Mouse (Mus musculus): Measurements from ENCODE around the gene Eef1akmt3. TPM values are rescaled to one million over a fixed set of nuclear protein-coding genes. Genes with fewer than 3 reads are reported as not detected.
A peak's percentile ranks its signal among the peaks of the same experiment; 100 is the strongest.

The Eef1akmt3 gene
- polyA plus RNA-seq, 1 experiment from 2014 or later, result 0.30 TPM

- no peaks in the 10 kb centered on the region for H3K36me3 ChIP-seq (ENCODE audit: control insufficient read depth, insufficient read depth, low read length)
- peak overlapping the region; percentile 82 for H3K4me2 ChIP-seq (ENCODE audit: low read length)
- peak overlapping the region in 1 of 2 experiments; percentile 95; a peak in 1 of 4 replicates for H3K4me3 ChIP-seq (ENCODE audit: control insufficient read depth in 1 of 2, insufficient read depth in 1 of 2, low read depth in 1 of 2, low read length in 2 of 2)
- no peak for ATAC-seq (ENCODE audit: insufficient number of reproducible peaks, insufficient read depth, low FRiP score, low read depth)
- WGBS, result 6% methylated on average over 5 of the region's 5 CpGs
- no peaks in the 10 kb centered on the region for H3K27me3 ChIP-seq (ENCODE audit: control insufficient read depth, insufficient read depth, low read length)
- H3K9ac ChIP-seq (ENCODE audit: low read length), result peak overlapping the region; percentile 99
- H3K9me3 ChIP-seq (ENCODE audit: control insufficient read depth, low read length), result no peaks in the 10 kb centered on the region
- H3K4me1 ChIP-seq (ENCODE audit: control insufficient read depth in 2 of 2, insufficient read depth in 2 of 2, low read length in 2 of 2), result peaks cover 78 to 88% of the 10 kb centered on the region in 2 experiments
- H3K27ac ChIP-seq (replicated peaks in 1 of 2; ENCODE audit: control insufficient read depth in 1 of 2, insufficient read depth in 1 of 2, low read depth in 2 of 2, low read length in 2 of 2), result peak overlapping the region; percentile 81 to 84
These were observed 56.9 kb downstream of the Eef1akmt3 start for GRCm38 (mm10) chr10:126984189-126985004.

DNA sequence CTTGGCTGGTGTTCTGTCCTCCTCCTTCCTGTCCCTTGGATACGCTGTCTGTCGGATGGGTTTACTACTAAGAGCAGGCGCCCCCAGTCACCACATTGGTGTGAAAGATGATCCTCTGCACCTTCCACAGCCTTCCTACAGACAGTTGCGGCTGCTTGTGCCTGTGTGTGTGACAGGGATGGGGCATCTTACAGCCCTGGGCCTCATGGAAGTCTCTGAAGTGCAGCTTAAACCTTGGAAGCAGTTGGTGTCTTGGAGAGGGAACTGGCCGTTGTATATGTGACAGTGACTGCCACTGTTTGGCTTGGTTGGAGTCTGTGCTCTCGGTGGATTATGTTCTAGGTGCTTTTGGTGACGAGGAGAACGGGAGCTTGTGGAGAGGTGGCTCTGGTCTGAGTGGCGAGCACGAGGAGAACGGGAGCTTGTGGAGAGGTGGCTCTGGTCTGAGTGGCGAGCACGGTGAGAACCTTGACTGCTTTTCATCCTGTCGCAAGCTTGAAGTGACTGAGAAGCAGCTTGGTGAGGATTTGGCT is 58.1 kb downstream of the Eef1akmt3 start:
- ATAC-seq (ENCODE audit: insufficient number of reproducible peaks, insufficient read depth, low FRiP score, low read depth), result no peak
- peak overlapping the region; percentile 81 to 84 for H3K27ac ChIP-seq (replicated peaks in 1 of 2; ENCODE audit: control insufficient read depth in 1 of 2, insufficient read depth in 1 of 2, low read depth in 2 of 2, low read length in 2 of 2)
- H3K9me3 ChIP-seq (ENCODE audit: control insufficient read depth, low read length), result no peaks in the 10 kb centered on the region
- no peaks in the 10 kb centered on the region for H3K27me3 ChIP-seq (ENCODE audit: control insufficient read depth, insufficient read depth, low read length)
- H3K4me2 ChIP-seq (ENCODE audit: low read length), result peak overlapping the region; percentile 82
- peaks cover 68 to 76% of the 10 kb centered on the region in 2 experiments for H3K4me1 ChIP-seq (ENCODE audit: control insufficient read depth in 2 of 2, insufficient read depth in 2 of 2, low read length in 2 of 2)
- H3K9ac ChIP-seq (ENCODE audit: low read length), result peak overlapping the region; percentile 99
- 21% methylated on average over 14 of the region's 14 CpGs for WGBS
- H3K4me3 ChIP-seq (ENCODE audit: control insufficient read depth in 1 of 2, insufficient read depth in 1 of 2, low read depth in 1 of 2, low read length in 2 of 2), result peak overlapping the region; percentile 8 to 95
- H3K36me3 ChIP-seq (ENCODE audit: control insufficient read depth, insufficient read depth, low read length), result no peaks in the 10 kb centered on the region

DNA sequence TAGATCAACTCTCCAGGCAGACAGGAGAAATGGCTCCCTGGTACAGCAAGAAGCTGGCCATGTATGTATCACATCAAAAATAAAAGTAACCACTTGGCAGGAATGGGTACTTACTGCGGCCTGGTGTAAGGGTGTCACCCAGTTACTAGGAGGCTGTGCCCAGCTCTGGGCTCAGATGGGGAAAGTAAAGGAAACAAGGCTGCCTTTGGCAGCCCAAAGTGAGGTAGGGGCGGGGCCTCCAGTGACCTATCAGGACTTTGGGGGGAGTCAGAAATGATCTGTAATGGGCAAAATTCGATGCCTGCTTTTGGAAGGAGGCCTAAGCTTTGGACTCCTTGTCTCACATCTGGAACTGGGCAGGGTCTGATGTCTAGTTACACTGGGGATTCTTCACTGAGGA is 59.6 kb downstream of the Eef1akmt3 start:
- Histone ChIP-seq H3K36me3 (ENCODE audit: control insufficient read depth, insufficient read depth, low read length) (no peaks in the 10 kb centered on the region), H3K4me3 (ENCODE audit: control insufficient read depth in 1 of 2, insufficient read depth in 1 of 2, low read depth in 1 of 2, low read length in 2 of 2) (peak overlapping the region in 1 of 2 experiments; percentile 95; a peak in 3 of 4 replicates), H3K9ac (ENCODE audit: low read length) (peak overlapping the region; percentile 99), H3K9me3 (ENCODE audit: control insufficient read depth, low read length) (no peaks in the 10 kb centered on the region), H3K27ac (replicated peaks in 1 of 2; ENCODE audit: control insufficient read depth in 1 of 2, insufficient read depth in 1 of 2, low read depth in 2 of 2, low read length in 2 of 2) (peak overlapping the region in 1 of 2 experiments; percentile 100; a peak in 2 of 4 replicates), H3K4me1 (ENCODE audit: control insufficient read depth in 2 of 2, insufficient read depth in 2 of 2, low read length in 2 of 2) (peaks cover 57 to 68% of the 10 kb centered on the region in 2 experiments), H3K4me2 (ENCODE audit: low read length) (peak overlapping the region; percentile 82), H3K27me3 (ENCODE audit: control insufficient read depth, insufficient read depth, low read length) (no peaks in the 10 kb centered on the region)
- ATAC-seq (ENCODE audit: insufficient number of reproducible peaks, insufficient read depth, low FRiP score, low read depth), result no peak
- 56% methylated on average over 3 of the region's 3 CpGs for WGBS

MicroRNA genes within 50 kb of the gene (microRNA counts, 519-probe panel; counts per million panel counts)
- 4,584 counts per million, percentile 78 among the panel's probes with 10 or more counts for microRNA mmu-miR-26a
- microRNA mmu-miR-546, result 322 counts per million, percentile 70 among the panel's probes with 10 or more counts

Small RNAs within 50 kb of the gene (microRNA-seq; reads per million reads assigned to microRNA genes)
- gene Mir26a-2 (49.2 reads per million, percentile 43 among the genes with 10 or more reads in this experiment), gene Mir546 (not detected)

Other genes starting within 250 kb of the Eef1akmt3 start
- 9.4 and 10.0 TPM in 2 replicates for gene Atp23, start 140.2 kb downstream of the Eef1akmt3 start, polyA plus RNA-seq (2014; fragmentation: Nextera tagmentation; extraction: Ambion mirVana)
- 60.4 and 64.4 TPM in 2 replicates for gene Ctdsp2, start 62.8 kb downstream of the Eef1akmt3 start, polyA plus RNA-seq (2014; fragmentation: Nextera tagmentation; extraction: Ambion mirVana)
- gene Avil, start 40.8 kb downstream of the Eef1akmt3 start, polyA plus RNA-seq (2014; fragmentation: Nextera tagmentation; extraction: Ambion mirVana), result 0.19 and 0.39 TPM in 2 replicates
- gene Tsfm, start 10.7 kb downstream of the Eef1akmt3 start, polyA plus RNA-seq (2014; fragmentation: Nextera tagmentation; extraction: Ambion mirVana), result 84.6 and 85.0 TPM in 2 replicates
- gene Mettl1, start 99 bp downstream of the Eef1akmt3 start, polyA plus RNA-seq (2014; fragmentation: Nextera tagmentation; extraction: Ambion mirVana), result 36.3 and 37.1 TPM in 2 replicates
- gene Cyp27b1, start 6.7 kb upstream of the Eef1akmt3 start, polyA plus RNA-seq (2014; fragmentation: Nextera tagmentation; extraction: Ambion mirVana), result not detected in 2 replicates
- 0.16 and 0.39 TPM in 2 replicates for gene March9, start 18.7 kb upstream of the Eef1akmt3 start, polyA plus RNA-seq (2014; fragmentation: Nextera tagmentation; extraction: Ambion mirVana)
- gene Cdk4, start 22.0 kb upstream of the Eef1akmt3 start, polyA plus RNA-seq (2014; fragmentation: Nextera tagmentation; extraction: Ambion mirVana), result 929 and 946 TPM in 2 replicates
- gene Tspan31, start 28.8 kb upstream of the Eef1akmt3 start, polyA plus RNA-seq (2014; fragmentation: Nextera tagmentation; extraction: Ambion mirVana), result 99.1 and 101 TPM in 2 replicates
- gene Agap2, start 33.8 kb upstream of the Eef1akmt3 start, polyA plus RNA-seq (2014; fragmentation: Nextera tagmentation; extraction: Ambion mirVana), result 0.27 TPM in 1 of 2 replicates, not detected in the other
- gene Os9, start 79.6 kb upstream of the Eef1akmt3 start, polyA plus RNA-seq (2014; fragmentation: Nextera tagmentation; extraction: Ambion mirVana), result 27.7 and 28.3 TPM in 2 replicates
- gene B4galnt1, start 123.7 kb upstream of the Eef1akmt3 start, polyA plus RNA-seq (2014; fragmentation: Nextera tagmentation; extraction: Ambion mirVana), result 1.5 and 2.0 TPM in 2 replicates
- 17.4 and 19.3 TPM in 2 replicates for gene Slc26a10, start 139.1 kb upstream of the Eef1akmt3 start, polyA plus RNA-seq (2014; fragmentation: Nextera tagmentation; extraction: Ambion mirVana)
- 18.2 and 22.8 TPM in 2 replicates for gene Arhgef25, start 148.6 kb upstream of the Eef1akmt3 start, polyA plus RNA-seq (2014; fragmentation: Nextera tagmentation; extraction: Ambion mirVana)
- 73.3 and 75.7 TPM in 2 replicates for gene Dtx3, start 154.2 kb upstream of the Eef1akmt3 start, polyA plus RNA-seq (2014; fragmentation: Nextera tagmentation; extraction: Ambion mirVana)
- 17.6 and 22.8 TPM in 2 replicates for gene Pip4k2c, start 170.1 kb upstream of the Eef1akmt3 start, polyA plus RNA-seq (2014; fragmentation: Nextera tagmentation; extraction: Ambion mirVana)
- 0.42 and 1.2 TPM in 2 replicates for gene Kif5a, start 221.8 kb upstream of the Eef1akmt3 start, polyA plus RNA-seq (2014; fragmentation: Nextera tagmentation; extraction: Ambion mirVana)
- gene Dctn2, start 224.9 kb upstream of the Eef1akmt3 start, polyA plus RNA-seq (2014; fragmentation: Nextera tagmentation; extraction: Ambion mirVana), result 126 and 137 TPM in 2 replicates
- 13.8 and 16.1 TPM in 2 replicates for gene Mbd6, start 247.5 kb upstream of the Eef1akmt3 start, polyA plus RNA-seq (2014; fragmentation: Nextera tagmentation; extraction: Ambion mirVana)

Measured in heart, embryonic 14.5 days (tissue).